In the genomic region with DNA sequence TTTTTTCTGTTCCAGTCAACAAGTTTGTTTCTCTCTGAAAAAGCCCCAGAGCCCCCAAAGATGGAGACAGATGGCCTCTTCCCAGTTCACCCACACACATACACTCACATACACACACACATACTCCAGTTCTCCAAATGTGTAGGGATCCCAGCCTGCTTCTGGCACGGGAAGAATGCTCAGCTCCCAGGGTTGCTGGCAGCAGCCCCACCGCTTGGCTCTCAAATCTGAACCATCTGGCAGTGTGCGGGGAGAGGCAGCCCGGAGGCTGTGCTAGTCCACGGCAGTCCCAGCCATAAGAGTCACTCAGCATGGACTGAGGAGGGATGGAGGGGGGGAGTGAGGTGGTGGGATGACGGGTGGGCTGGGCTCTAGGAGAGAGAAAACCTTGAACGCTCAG, we compare ENCODE assay signal across 9 mouse cellular contexts. TPM values are rescaled to one million over a fixed set of nuclear protein-coding genes. Genes with fewer than 3 reads are reported as not detected.
DNase-seq lines count a peak whose midpoint lies in the region; ATAC-seq and TF ChIP-seq lines count a peak whose summit lies in the region.
"Had no signal": no experiment of that assay in that cellular context is flagged by ENCODE, and none has a peak within 500 bp of the region (broad histone marks: within the 10 kb centered on the region; RNA-seq: fewer than 3 reads in every experiment).

No protein-coding gene starts in this region.

- TF ChIP-seq EP300 in stomach, postnatal 0 days (optimal IDR thresholded peaks at IDR 0.05), result no peak

- H3K9ac ChIP-seq in intestine, embryonic 16.5 days (ENCODE audit: low read depth, low read length), result no peak overlapping the region
- H3K9ac ChIP-seq in midbrain, embryonic 13.5 days (replicated peaks), result no peak overlapping the region
- H3K9ac ChIP-seq in stomach, postnatal 0 days (ENCODE audit: low read length), result no peak overlapping the region

- H3K4me3 ChIP-seq in intestine, embryonic 16.5 days (ENCODE audit: low read length), result no peak overlapping the region
- H3K4me3 ChIP-seq in left cerebral cortex, adult 2 months, result no peak overlapping the region
- no peak overlapping the region for H3K4me3 ChIP-seq in midbrain, embryonic 13.5 days (replicated peaks)
- no peak overlapping the region for H3K4me3 ChIP-seq in stomach, postnatal 0 days (ENCODE audit: low read depth, low read length)

- intact Hi-C loops in gastrocnemius, postnatal 14 days (cut with DNase I; ENCODE audit: low total_unique reads), result no loop called here
- intact Hi-C loops in left cerebral cortex, adult 2 months (cut with DNase I), result loop anchor here (2.0 to 5.0 kb wide), 3 partner anchors 39 to 70 kb away; no protein-coding TSS in a partner anchor

- peak; percentile 86 for ATAC-seq in intestine, embryonic 16.5 days
- ATAC-seq in midbrain, embryonic 13.5 days, result peak; percentile 83
- peak; percentile 82 for ATAC-seq in stomach, postnatal 0 days (ENCODE audit: low FRiP score, low TSS enrichment)
- ATAC-seq in erythroid progenitor cell, adult 5-6 weeks (replicated peaks; ENCODE audit: low FRiP score, poor library complexity, severe bottlenecking), result no peak

- H3K9me3 ChIP-seq in intestine, embryonic 16.5 days (ENCODE audit: control insufficient read depth, low read length), result no peaks in the 10 kb centered on the region
- no peaks in the 10 kb centered on the region for H3K9me3 ChIP-seq in midbrain, embryonic 13.5 days
- H3K9me3 ChIP-seq in stomach, postnatal 0 days (ENCODE audit: control insufficient read depth, low read length), result no peaks in the 10 kb centered on the region

- no peak overlapping the region for H3K4me2 ChIP-seq in intestine, embryonic 16.5 days (ENCODE audit: low read depth, low read length)
- H3K4me2 ChIP-seq in midbrain, embryonic 13.5 days (replicated peaks), result no peak overlapping the region
- H3K4me2 ChIP-seq in stomach, postnatal 0 days (replicated peaks; ENCODE audit: low read depth), result no peak overlapping the region; the same call in 1 of the 2 replicates

- H3K27me3 ChIP-seq in intestine, embryonic 16.5 days (replicated peaks; ENCODE audit: control insufficient read depth, insufficient read depth, low read length), result no peaks in the 10 kb centered on the region
- H3K27me3 ChIP-seq in midbrain, embryonic 13.5 days, result no peaks in the 10 kb centered on the region
- H3K27me3 ChIP-seq in stomach, postnatal 0 days (ENCODE audit: control insufficient read depth, insufficient read depth, low read length), result no peaks in the 10 kb centered on the region

- DNase-seq in adipocyte (ENCODE audit: low spot score), result peak; percentile 90
- peak; percentile 61 for DNase-seq in embryo, embryonic 11 days
- peak; percentile 91 for DNase-seq in gastrocnemius, postnatal 14 days
- peak; percentile 84 to 89 for DNase-seq in left cerebral cortex, adult 2 months (ENCODE audit: extremely low spot score in 1 of 2, low spot score in 2 of 2)
- peak; percentile 68 for DNase-seq in stomach, postnatal 0 days (ENCODE audit: low spot score)

- peaks cover 4% of the 10 kb centered on the region; the same call in 1 of the 2 replicates for H3K36me3 ChIP-seq in intestine, embryonic 16.5 days (ENCODE audit: control insufficient read depth, insufficient read depth, low read length)
- no peaks in the 10 kb centered on the region for H3K36me3 ChIP-seq in midbrain, embryonic 13.5 days
- peaks cover 3% of the 10 kb centered on the region; the same call in 1 of the 2 replicates for H3K36me3 ChIP-seq in stomach, postnatal 0 days (ENCODE audit: control insufficient read depth, insufficient read depth, low read length)

- WGBS in intestine, embryonic 16.5 days, result 50% methylated on average over 7 of the region's 7 CpGs
- WGBS in midbrain, embryonic 13.5 days, result 65% methylated on average over 7 of the region's 7 CpGs
- 51% methylated on average over 7 of the region's 7 CpGs for WGBS in stomach, postnatal 0 days

- peak overlapping the region; percentile 65 for H3K27ac ChIP-seq in intestine, embryonic 16.5 days (ENCODE audit: low read length)
- no peak overlapping the region for H3K27ac ChIP-seq in left cerebral cortex, adult 2 months
- no peak overlapping the region for H3K27ac ChIP-seq in midbrain, embryonic 13.5 days
- H3K27ac ChIP-seq in stomach, postnatal 0 days (replicated peaks), result peak overlapping the region; percentile 56; the same call in 1 of the 2 replicates

- TF ChIP-seq CTCF in left cerebral cortex, adult 2 months (IDR thresholded peaks at IDR 0.05), result no peak
- TF ChIP-seq CTCF in stomach, postnatal 0 days (IDR thresholded peaks at IDR 0.05; ENCODE audit: low read depth), result peak; percentile 20

- peaks cover 9% of the 10 kb centered on the region for H3K4me1 ChIP-seq in intestine, embryonic 16.5 days (ENCODE audit: control insufficient read depth, insufficient read depth, low read length)
- 0 out of 2 replicates have a peak, but pooled peaks cover 8% of the 10 kb centered on the region for H3K4me1 ChIP-seq in midbrain, embryonic 13.5 days (replicated peaks)
- H3K4me1 ChIP-seq in stomach, postnatal 0 days (replicated peaks; ENCODE audit: control insufficient read depth, insufficient read depth), result peaks cover 5% of the 10 kb centered on the region; the same call in 1 of the 2 replicates

RNA-seq across cellular contexts. Expression of a gene that starts 53.3 kb away (rescaled TPM):
- total RNA-seq in gastrocnemius, postnatal 14 days (2021), result not detected
- not detected in 2 replicates for polyA plus RNA-seq in intestine, embryonic 16.5 days (2015; fragmentation: Nextera tagmentation; extraction: Ambion mirVana)
- not detected for total RNA-seq in left cerebral cortex, adult 2 months (2021)
- not detected in 2 replicates for polyA plus RNA-seq in midbrain, embryonic 13.5 days (2015; fragmentation: Nextera tagmentation; extraction: Ambion mirVana)
- 16.3 and 17.4 TPM in 2 replicates for polyA plus RNA-seq in stomach, postnatal 0 days (2015; fragmentation: Nextera tagmentation; extraction: Ambion mirVana)
- total RNA-seq in erythroid progenitor cell, adult 5-6 weeks (2015; ENCODE audit: low replicate concordance), result 16.6 and 43.6 TPM in 2 replicates
- 5.5 and 23.5 TPM in 2 replicates for total RNA-seq in erythroid progenitor cell, adult 5-6 weeks (2017; ENCODE audit: low replicate concordance)
- total RNA-seq: ES-E14 had no signal

Comparison
In these comparisons a context has a peak if more than half of its experiments do, and no peak if none do; other contexts are left out.
1. H3K27ac ChIP-seq: peak in intestine, embryonic 16.5 days (single experiment) and stomach, postnatal 0 days (single experiment); none in left cerebral cortex, adult 2 months (single experiment) and midbrain, embryonic 13.5 days (single experiment).
2. RNA of a gene that starts 53.3 kb away (total RNA-seq): 5.5 to 43.6 TPM in erythroid progenitor cell, adult 5-6 weeks; not detected in gastrocnemius, postnatal 14 days and not detected in left cerebral cortex, adult 2 months; every median in the first group is over 4 times any median in the second.
3. Peak in every context shown above with its lines, with median percentiles within 50 percentile points of each other: DNase-seq.